Mouse (Mus musculus): ENCODE measurements around the gene Otop2.

DNA sequence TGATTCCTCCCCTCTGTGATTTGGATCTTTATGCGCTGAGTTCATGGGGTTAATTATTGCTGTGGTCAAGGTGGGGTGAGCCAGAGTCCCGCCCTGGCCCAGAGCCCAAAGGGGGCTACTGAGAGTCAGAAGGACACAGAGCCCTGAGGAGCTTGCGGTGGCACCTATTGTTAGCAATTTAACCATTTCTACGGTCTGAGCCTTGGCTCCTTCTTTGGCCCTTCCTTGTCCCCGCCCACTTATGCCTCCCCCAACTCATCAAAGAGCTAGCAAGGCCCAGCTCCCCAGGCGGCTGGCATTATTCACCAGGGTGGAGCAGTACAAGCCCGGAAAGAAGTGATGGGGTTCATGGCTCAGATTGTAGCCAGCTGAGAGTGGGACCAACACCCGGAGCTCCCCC, at the start of gene Otop2:
- no peak for TF ChIP-seq KAT2A (IDR thresholded peaks at IDR 0.05; ENCODE audit: insufficient replicate concordance, low read length)
- no peak for TF ChIP-seq POLR2A (IDR thresholded peaks at IDR 0.05; ENCODE audit: low read depth, low read length)
- TF ChIP-seq ZC3H11A (IDR thresholded peaks at IDR 0.05; ENCODE audit: low read depth, low read length), result no peak
- TF ChIP-seq POLR2AphosphoS2 (IDR thresholded peaks at IDR 0.05; ENCODE audit: low read depth, low read length), result no peak
- TF ChIP-seq GABPA (IDR thresholded peaks at IDR 0.05; ENCODE audit: insufficient replicate concordance, low read depth, low read length), result no peak

All from CH12.LX (cell line).